Mouse (Mus musculus) regulatory T cell (primary cell): ENCODE results near the gene Tigd3.

Experiments
- in situ Hi-C: fragments of 300-600 bp; cut with MboI, MseI; formaldehyde crosslinking; loops from one replicate; pipeline ENCODE4 v1.15.1; 2025; ENCODE audit warnings: high pct_unique_total_duplicates

Gene Tigd3

DNA sequence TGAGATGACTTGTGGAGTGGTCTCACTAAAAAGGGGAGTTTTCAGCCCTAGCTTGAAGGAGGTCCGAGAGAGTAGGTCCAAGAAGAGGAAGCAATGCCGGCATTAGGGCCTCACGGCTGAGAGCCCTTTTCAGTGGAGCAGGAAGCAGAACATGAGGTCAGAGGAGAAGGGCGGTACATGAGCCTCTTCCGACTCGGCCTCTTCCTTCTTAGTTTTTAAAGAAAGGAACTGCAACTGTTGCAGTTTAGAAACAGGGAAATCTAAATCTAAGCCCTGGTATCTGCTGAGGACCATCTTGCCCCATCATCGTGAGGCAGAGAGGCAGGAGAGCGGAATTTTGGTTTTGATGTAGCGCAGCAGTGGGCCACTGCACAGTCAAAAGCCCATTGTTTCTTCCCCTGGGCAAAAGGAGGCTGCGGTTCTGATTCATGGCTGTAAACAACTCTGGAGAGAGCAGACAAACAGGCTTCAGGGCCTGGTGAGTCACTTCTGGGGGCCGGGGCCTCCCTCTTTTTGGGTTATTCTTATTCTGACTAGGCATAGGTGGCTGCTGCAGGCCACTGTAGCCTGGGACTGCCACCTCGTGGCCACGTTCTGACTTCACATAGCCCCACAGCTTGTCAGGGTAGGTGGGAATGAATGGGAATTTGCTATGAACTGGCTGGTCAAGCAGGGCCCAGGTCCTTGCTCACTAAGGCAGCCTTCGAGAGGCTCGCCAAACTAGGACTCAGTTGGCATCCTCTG lies 16.2 kb downstream of the Tigd3 start, which contains the start of gene Slc25a45:
Gene Slc25a45, plus strand, starts transcription at position 191 of the 744 bp plus-strand sequence.
- in situ Hi-C loops: loop anchor here (5.0 kb wide), 1 partner anchor 85 kb away; no protein-coding TSS in a partner anchor

DNA sequence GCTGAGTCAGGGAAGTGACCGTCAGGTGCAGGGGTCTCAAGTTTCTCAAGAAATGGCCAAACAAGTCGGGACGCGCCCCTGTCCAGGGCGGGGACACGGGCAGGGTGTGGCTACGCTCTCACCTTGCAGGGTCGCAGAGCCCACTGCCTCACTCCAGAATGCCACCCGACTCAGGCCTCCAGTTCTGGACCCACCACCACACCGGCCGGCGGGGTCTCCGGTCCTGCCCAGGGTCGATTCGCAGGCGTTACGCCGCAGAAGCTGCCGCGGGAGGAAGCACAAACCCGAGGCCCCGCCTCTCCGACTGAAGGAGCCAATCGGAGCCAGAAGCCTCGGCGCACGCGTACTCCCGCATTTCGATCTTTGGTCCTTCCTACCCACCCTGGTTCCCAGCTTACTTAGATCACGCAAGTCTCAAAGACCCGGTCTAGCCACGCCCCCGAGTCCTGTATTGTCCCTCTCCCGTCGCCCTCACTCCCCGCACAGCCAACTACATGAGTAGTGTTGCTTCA lies 18.9 kb downstream of the Tigd3 start, which contains the start of gene Frmd8:
Gene Frmd8, minus strand, starts transcription at position 306 of the 512 bp plus-strand sequence.
- in situ Hi-C loops: loop anchor here (5.0 kb wide), 1 partner anchor 83 kb away; no protein-coding TSS in a partner anchor

DNA sequence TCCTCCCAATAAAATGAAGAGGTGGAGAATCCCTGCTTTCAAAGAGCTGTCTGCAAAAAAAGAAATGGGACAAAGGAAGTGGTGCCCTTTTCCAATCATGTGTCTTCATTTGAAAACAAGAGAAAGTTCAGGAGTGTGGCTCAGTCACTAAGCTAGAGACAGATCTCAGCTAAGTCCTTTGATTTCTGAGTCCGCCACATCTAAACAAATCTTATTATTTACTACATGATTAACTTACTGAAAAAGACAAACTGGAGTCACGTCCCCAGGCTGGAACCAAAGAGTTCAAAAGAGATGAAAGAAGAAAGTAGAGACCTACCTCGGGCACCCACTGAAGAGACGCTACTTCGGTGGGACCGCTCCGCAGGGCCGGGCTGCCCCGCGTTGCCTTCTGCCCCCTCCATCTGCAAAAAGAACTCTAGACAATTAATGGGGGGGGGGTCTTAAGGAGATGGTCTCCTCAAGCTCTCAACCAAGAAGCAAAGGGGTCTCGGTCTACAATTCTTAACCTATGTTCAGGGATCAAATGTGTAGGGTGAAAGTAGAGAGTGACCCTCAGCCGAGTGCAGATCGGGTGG lies 19.5 kb downstream of the Tigd3 start:
- in situ Hi-C loops: no loop called here

GRCm38 (mm10) chr19:5872931-5873556 lies 20.9 kb downstream of the Tigd3 start:
- in situ Hi-C loops: no loop called here

DNA sequence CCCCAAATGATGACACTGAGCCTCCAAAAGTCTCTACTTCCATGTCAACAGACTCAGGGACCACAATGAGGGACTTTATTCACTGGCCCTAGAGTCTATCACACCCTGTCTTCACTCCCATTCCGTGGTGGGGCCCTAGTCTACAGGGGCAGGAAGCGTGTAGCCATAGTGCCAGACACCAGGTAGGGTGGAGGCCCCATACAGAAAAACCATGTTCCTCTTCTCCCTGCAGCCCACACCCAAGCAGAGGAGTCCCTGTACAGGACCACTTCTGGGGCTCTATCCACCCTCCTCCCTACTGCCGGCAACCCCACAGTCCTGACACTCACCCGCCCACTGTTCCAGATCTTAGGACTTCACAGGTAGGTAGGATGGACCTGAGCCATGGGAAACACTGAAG lies 21.4 kb downstream of the Tigd3 start:
- in situ Hi-C loops: no loop called here

GRCm38 (mm10) chr19:5871683-5872082 lies 22.3 kb downstream of the Tigd3 start:
- in situ Hi-C loops: no loop called here

GRCm38 (mm10) chr19:5871273-5871672 lies 22.7 kb downstream of the Tigd3 start:
- in situ Hi-C loops: no loop called here

- in situ Hi-C loops: no loop called here
Observed at GRCm38 (mm10) chr19:5868096-5868495, 25.9 kb downstream of the Tigd3 start.

DNA sequence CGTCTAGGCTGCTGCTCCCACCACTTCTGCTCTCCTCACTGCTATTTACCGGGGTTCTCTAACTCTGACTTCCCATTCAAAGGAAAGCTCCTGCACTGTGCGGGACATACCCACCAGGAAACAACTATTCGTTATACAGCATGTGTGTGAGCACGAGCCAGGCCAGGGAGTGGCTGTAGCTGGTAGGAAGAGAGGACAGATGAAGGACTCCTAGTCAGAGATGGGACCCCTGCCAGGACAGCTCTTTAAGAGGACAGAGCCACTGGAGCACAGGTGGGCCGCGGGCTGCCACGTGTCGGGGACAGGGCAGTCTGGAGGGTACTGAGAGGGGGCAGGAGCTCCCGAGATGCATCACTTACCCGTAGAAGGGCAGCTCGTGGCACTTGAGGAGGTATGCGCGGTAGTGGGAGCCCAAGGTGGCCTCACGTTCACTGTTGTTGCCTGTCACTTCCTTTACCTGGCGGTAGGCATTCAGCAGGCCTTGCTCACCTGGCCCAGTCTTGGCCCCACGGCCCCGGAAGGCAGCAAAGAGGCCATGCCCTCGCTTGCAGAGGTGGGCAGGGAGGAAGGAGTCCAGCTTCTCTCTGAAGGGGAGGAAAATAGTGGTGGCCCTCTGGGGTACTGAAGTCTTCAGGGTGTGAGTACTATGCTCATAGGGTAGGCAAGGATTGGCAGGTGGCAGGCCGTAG lies 29.1 kb downstream of the Tigd3 start:
- in situ Hi-C loops: no loop called here

- in situ Hi-C loops: no loop called here
Observed at GRCm38 (mm10) chr19:5863776-5864175, 30.2 kb downstream of the Tigd3 start.

DNA sequence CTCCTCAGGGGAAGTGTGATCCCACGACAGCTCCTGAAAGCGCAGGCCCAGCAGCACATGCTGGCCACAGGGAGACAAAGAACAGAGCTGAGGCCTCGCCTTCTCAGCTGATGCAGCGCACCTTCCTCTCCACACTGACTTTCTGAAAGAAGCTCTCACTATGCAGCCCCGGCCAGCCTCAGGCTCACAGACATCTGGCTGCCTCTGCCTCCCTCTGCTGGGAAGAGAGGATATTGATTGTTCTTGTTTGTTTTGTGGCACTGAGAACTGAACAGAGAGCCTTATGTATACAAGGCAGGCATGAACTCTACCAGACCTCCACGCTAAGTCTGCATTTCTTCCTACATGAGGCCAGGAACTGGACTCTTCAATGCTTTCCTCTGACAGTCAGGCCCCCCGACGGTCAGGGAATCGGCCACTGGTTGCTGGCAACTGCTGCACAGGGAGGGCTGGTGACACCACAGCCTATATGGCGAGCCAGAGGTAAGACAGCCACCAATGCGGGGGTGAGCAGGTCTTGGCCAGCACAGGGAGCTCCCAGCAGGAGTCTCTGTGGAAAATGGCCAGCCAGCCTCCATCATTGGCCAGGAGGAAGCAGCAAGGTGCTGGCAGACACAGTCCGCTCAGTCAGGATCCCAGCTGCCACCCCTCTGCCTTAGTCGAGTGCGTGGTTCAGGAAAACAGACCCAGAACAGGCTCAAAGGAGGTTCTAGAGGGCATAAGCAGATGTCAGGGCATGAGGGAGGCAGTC lies 31.4 kb downstream of the Tigd3 start:
- in situ Hi-C loops: no loop called here

DNA sequence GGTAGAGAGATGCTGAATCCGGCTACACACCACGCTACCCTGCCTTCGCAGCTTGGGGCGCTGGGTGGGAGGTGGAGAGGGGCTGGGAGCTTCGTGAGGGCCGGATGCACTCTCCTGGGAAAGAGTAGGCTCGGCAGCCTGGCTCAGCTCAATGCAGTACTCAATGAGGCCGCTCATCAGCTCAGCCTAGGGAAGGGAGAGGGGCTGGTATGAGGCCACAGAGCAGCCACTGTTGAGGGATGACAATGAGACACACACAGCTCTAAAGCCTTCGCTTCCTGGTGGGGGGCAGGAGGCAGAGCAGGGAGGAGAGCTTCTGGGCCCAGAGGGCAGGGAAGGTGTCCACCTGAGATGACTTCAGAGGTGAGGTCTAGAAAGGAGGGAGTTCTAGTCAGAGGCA lies 37.3 kb downstream of the Tigd3 start:
- in situ Hi-C loops: no loop called here

- in situ Hi-C loops: no loop called here
Observed at GRCm38 (mm10) chr19:5852035-5852722, 41.8 kb downstream of the Tigd3 start.

- in situ Hi-C loops: no loop called here
Observed at GRCm38 (mm10) chr19:5851481-5851971, 42.4 kb downstream of the Tigd3 start.

DNA sequence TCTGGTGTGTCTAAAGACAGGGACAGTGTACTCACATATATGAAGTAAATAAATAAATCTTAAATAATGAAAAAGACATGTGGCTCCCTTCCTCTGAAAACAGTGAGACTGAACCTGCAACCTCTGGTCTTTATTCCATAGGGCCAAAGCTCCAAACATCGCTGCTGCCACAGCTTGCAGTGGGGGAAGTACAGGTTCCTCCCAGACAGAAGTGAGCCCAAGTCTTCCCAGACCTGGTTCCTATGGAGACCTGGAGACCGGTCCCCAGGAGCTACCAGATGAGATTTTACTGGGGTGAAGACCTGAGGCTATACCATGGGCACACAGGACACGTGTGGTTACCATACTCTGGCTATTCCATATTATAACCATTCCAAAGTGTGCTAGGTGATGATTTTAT lies 43.1 kb downstream of the Tigd3 start:
- in situ Hi-C loops: no loop called here

DNA sequence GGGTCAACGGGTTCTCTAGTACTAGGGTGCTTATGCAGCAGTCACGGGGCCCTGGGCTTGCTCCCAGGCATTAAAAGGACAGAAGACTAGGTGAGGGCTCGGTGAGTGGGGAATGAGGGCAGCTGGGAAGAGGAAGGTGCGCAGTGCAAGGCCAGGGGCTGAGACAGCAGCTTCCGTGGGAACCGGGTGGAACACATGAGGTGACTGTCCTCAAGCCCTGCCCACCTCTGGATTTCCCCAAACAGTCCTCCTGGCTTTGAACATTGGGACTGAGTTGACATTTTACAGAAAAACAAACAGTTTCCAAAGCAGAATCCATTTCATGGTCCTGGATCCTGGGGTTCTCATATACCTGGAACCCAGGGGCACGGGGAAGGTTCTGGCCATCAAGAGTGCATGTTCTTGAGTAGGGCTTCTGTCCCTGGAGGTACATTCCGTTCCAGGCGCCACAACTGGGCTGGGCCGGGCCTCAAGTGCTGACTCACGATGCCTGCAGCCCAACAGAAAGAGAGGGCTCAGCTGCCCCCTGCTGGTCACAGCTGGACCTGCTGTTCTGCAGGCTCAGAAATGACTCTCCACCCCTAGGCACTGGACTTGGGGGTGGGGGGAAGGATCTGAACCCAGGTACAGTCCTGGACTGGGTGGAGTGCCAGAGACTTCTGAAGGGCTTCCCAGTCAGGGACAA lies 44.0 kb downstream of the Tigd3 start:
- in situ Hi-C loops: loop anchor here (5.0 kb wide), 1 partner anchor 58 kb away; no protein-coding TSS in a partner anchor

- in situ Hi-C loops: loop anchor here (5.0 kb wide), 1 partner anchor 57 kb away; no protein-coding TSS in a partner anchor
Observed at GRCm38 (mm10) chr19:5848826-5849672, 44.9 kb downstream of the Tigd3 start.

- in situ Hi-C loops: loop anchor here (5.0 kb wide), 1 partner anchor 56 kb away; no protein-coding TSS in a partner anchor
Observed at GRCm38 (mm10) chr19:5848032-5848825, 45.7 kb downstream of the Tigd3 start.
